Mouse (Mus musculus) urinary bladder, postnatal 25 days (tissue): ENCODE measurements around the gene Gm10100.
"Not testable (repeated sequence)": the region's sequence is repeated elsewhere in the genome, so short reads cannot be mapped to it uniquely, and the experiment has no call there.

Experiments
- DNase-seq: peaks from one replicate; pipeline ENCODE4 v3.0.0; 2022; ENCODE audit warnings: low spot score

Gm10100 gene

GRCm38 (mm10) chr10:77726186-77726585 is at the start of gene Gm10100:
TSS of gene Gm10100 (plus strand) at chr10:77726486.
- DNase-seq, result no peak

- DNase-seq, result no peak
Observed at GRCm38 (mm10) chr10:77677562-77677961, 48.7 kb upstream of the Gm10100 start.

- DNase-seq, result no peak
Observed at GRCm38 (mm10) chr10:77682994-77683393, 43.3 kb upstream of the Gm10100 start.

- no peak for DNase-seq
Observed at GRCm38 (mm10) chr10:77684181-77684580, 42.1 kb upstream of the Gm10100 start.

- no peak for DNase-seq
Observed at GRCm38 (mm10) chr10:77685895-77686664, 40.2 kb upstream of the Gm10100 start, which contains the start of gene Tspear. TSS of gene Tspear (plus strand) at chr10:77686569.

- no peak for DNase-seq
Observed at GRCm38 (mm10) chr10:77687021-77687420, 39.3 kb upstream of the Gm10100 start.

GRCm38 (mm10) chr10:77690356-77690807 is 35.9 kb upstream of the Gm10100 start, which contains the start of gene Gm19402:
TSS of gene Gm19402 (minus strand) at chr10:77690757.
- not testable (repeated sequence) for DNase-seq

GRCm38 (mm10) chr10:77697133-77697532 is 29.2 kb upstream of the Gm10100 start, which contains the start of gene Gm9508:
TSS of gene Gm9508 (minus strand) at chr10:77697233.
- DNase-seq, result no peak

GRCm38 (mm10) chr10:77706326-77706725 is 20.0 kb upstream of the Gm10100 start, which contains the start of gene Gm10272:
TSS of gene Gm10272 (plus strand) at chr10:77706626.
- DNase-seq, result no peak

GRCm38 (mm10) chr10:77709831-77710230 is 16.5 kb upstream of the Gm10100 start:
- DNase-seq, result no peak

- DNase-seq, result not testable (repeated sequence)
Observed at GRCm38 (mm10) chr10:77711157-77711556, 15.1 kb upstream of the Gm10100 start, which contains the start of gene Gm10024. TSS of gene Gm10024 (plus strand) at chr10:77711457.

- no peak for DNase-seq
Observed at GRCm38 (mm10) chr10:77713734-77714133, 12.6 kb upstream of the Gm10100 start.

GRCm38 (mm10) chr10:77715507-77715906 is 10.8 kb upstream of the Gm10100 start, which contains the start of gene Gm10142:
TSS of gene Gm10142 (plus strand) at chr10:77715807.
- DNase-seq, result no peak

GRCm38 (mm10) chr10:77720299-77720698 is 6.0 kb upstream of the Gm10100 start, which contains the start of gene Krtap12-1:
TSS of gene Krtap12-1 (plus strand) at chr10:77720599.
- DNase-seq, result not testable (repeated sequence)

GRCm38 (mm10) chr10:77724855-77725254 is 1.4 kb upstream of the Gm10100 start:
- DNase-seq, result no peak

GRCm38 (mm10) chr10:77728280-77728679 is 2.0 kb downstream of the Gm10100 start:
- DNase-seq, result no peak

- no peak for DNase-seq
Observed at GRCm38 (mm10) chr10:77729241-77729640, 3.0 kb downstream of the Gm10100 start.

- DNase-seq, result no peak
Observed at GRCm38 (mm10) chr10:77735928-77736327, 9.6 kb downstream of the Gm10100 start.

GRCm38 (mm10) chr10:77738929-77739328 is 12.6 kb downstream of the Gm10100 start:
- DNase-seq, result no peak

- not testable (repeated sequence) for DNase-seq
Observed at GRCm38 (mm10) chr10:77741924-77742688, 15.8 kb downstream of the Gm10100 start, which contains the start of gene Gm18596. TSS of gene Gm18596 (minus strand) at chr10:77742638.

GRCm38 (mm10) chr10:77750686-77751085 is 24.4 kb downstream of the Gm10100 start:
- DNase-seq, result not testable (repeated sequence)

- not testable (repeated sequence) for DNase-seq
Observed at GRCm38 (mm10) chr10:77751254-77751653, 25.0 kb downstream of the Gm10100 start, which contains the start of gene Gm9736. TSS of gene Gm9736 (minus strand) at chr10:77751354.
